Comparison of ENCODE assay signal across 21 mouse cellular contexts in genomic region chr5:35162120-35162519, GRCm38 (mm10).
"Had no signal": no experiment of that assay in that cellular context is flagged by ENCODE, and none has a peak within 500 bp of the region (broad histone marks: within the 10 kb centered on the region; RNA-seq: fewer than 3 reads in every experiment).

No protein-coding gene starts in this region.

- H3K27ac ChIP-seq: kidney, postnatal 0 days; left cerebral cortex, adult 2 months; lung, embryonic 15.5 days; neural tube, embryonic 12.5 days; neural tube, embryonic 15.5 days; stomach, embryonic 15.5 days had no signal

- DNase-seq: kidney, adult 2 months; kidney, postnatal 25 days; layer of hippocampus, postnatal 36 days; lung, adult 18-20 months; lung, postnatal 10 days; lung, postnatal 36 days; midbrain, embryonic 14.5 days; right cerebral cortex, adult 18-20 months; right cerebral cortex, postnatal 14 days; right cerebral cortex, postnatal 4 days; thymus, adult 18-20 months; thymus, postnatal 36 days had no signal

- H3K4me3 ChIP-seq: left cerebral cortex, adult 2 months; lung, embryonic 15.5 days; megakaryocyte, embryonic 14.5 days; midbrain, embryonic 10.5 days; neural tube, embryonic 12.5 days; neural tube, embryonic 15.5 days; stomach, embryonic 15.5 days had no signal

- H3K27me3 ChIP-seq: lung, embryonic 15.5 days; neural tube, embryonic 12.5 days; neural tube, embryonic 15.5 days; stomach, embryonic 15.5 days had no signal

- H3K36me3 ChIP-seq: lung, embryonic 15.5 days; midbrain, embryonic 10.5 days; neural tube, embryonic 12.5 days; neural tube, embryonic 15.5 days; stomach, embryonic 15.5 days had no signal

- H3K4me2 ChIP-seq: lung, embryonic 15.5 days; neural tube, embryonic 12.5 days; neural tube, embryonic 15.5 days; stomach, embryonic 15.5 days had no signal

- H3K9ac ChIP-seq: lung, embryonic 15.5 days; neural tube, embryonic 12.5 days; neural tube, embryonic 15.5 days; stomach, embryonic 15.5 days had no signal

- H3K9me3 ChIP-seq: lung, embryonic 15.5 days; midbrain, embryonic 10.5 days; neural tube, embryonic 12.5 days; neural tube, embryonic 15.5 days; stomach, embryonic 15.5 days had no signal

- ATAC-seq: intestine, postnatal 0 days had no signal
